Mouse (Mus musculus): ENCODE data around the gene Tial1. TPM values are rescaled to one million over a fixed set of nuclear protein-coding genes. Genes with fewer than 3 reads are reported as not detected.

The Tial1 gene
- polyA plus RNA-seq, 1 experiment from 2014 or later = 19.9 TPM

GRCm38 (mm10) chr7:128410708-128411413 is 50.7 kb downstream of the Tial1 start:
- peaks cover 3% of the 10 kb centered on the region; the same call in 1 of the 2 replicates for H3K36me3 ChIP-seq
- H3K27me3 ChIP-seq (ENCODE audit: insufficient read depth, poor library complexity, severe bottlenecking) = peaks cover 12% of the 10 kb centered on the region
- no peak overlapping the region for H3K27ac ChIP-seq
- WGBS = 79% methylated on average over 11 of the region's 11 CpGs
- no peaks in the 10 kb centered on the region for H3K9me3 ChIP-seq
- DNase-seq (ENCODE audit: low spot score) = no peak
- H3K4me1 ChIP-seq = peaks cover 48% of the 10 kb centered on the region
- no peak overlapping the region for H3K4me3 ChIP-seq

- H3K36me3 ChIP-seq = peaks cover 3% of the 10 kb centered on the region; the same call in 1 of the 2 replicates
- H3K4me1 ChIP-seq = peaks cover 32% of the 10 kb centered on the region
- H3K4me3 ChIP-seq = no peak overlapping the region
- WGBS = 90% methylated on average over 5 of the region's 5 CpGs
- H3K27ac ChIP-seq = no peak overlapping the region
- no peaks in the 10 kb centered on the region for H3K9me3 ChIP-seq
- no peaks in the 10 kb centered on the region for H3K27me3 ChIP-seq (ENCODE audit: insufficient read depth, poor library complexity, severe bottlenecking)
- DNase-seq (ENCODE audit: low spot score) = no peak
Observed at GRCm38 (mm10) chr7:128408265-128408664, 53.3 kb downstream of the Tial1 start.

GRCm38 (mm10) chr7:128403988-128404387 is 57.5 kb downstream of the Tial1 start:
- H3K27me3 ChIP-seq (ENCODE audit: insufficient read depth, poor library complexity, severe bottlenecking) = no peaks in the 10 kb centered on the region
- peaks cover 20% of the 10 kb centered on the region for H3K36me3 ChIP-seq
- peaks cover 31% of the 10 kb centered on the region for H3K4me1 ChIP-seq
- no peak overlapping the region for H3K4me3 ChIP-seq
- H3K9me3 ChIP-seq = no peaks in the 10 kb centered on the region
- DNase-seq (ENCODE audit: low spot score) = no peak
- 0 out of 2 replicates have a peak overlapping the region, but pooled peaks have one; percentile 7 for H3K27ac ChIP-seq
- 75% methylated on average over 6 of the region's 6 CpGs for WGBS

GRCm38 (mm10) chr7:128403586-128403985 is 57.9 kb downstream of the Tial1 start:
- Histone ChIP-seq H3K9me3 (no peaks in the 10 kb centered on the region), H3K27me3 (ENCODE audit: insufficient read depth, poor library complexity, severe bottlenecking) (no peaks in the 10 kb centered on the region), H3K36me3 (peaks cover 20% of the 10 kb centered on the region), H3K4me1 (peaks cover 35% of the 10 kb centered on the region), H3K27ac (0 out of 2 replicates have a peak overlapping the region, but pooled peaks have one; percentile 7), H3K4me3 (no peak overlapping the region)
- DNase-seq (ENCODE audit: low spot score) = no peak
- WGBS = 66% methylated on average over 6 of the region's 6 CpGs

- no peak for DNase-seq (ENCODE audit: low spot score)
- Histone ChIP-seq H3K9me3 (no peaks in the 10 kb centered on the region), H3K4me1 (peaks cover 35% of the 10 kb centered on the region), H3K36me3 (peaks cover 17% of the 10 kb centered on the region), H3K4me3 (no peak overlapping the region), H3K27ac (no peak overlapping the region), H3K27me3 (ENCODE audit: insufficient read depth, poor library complexity, severe bottlenecking) (no peaks in the 10 kb centered on the region)
- WGBS = 67% methylated on average over 10 of the region's 10 CpGs
Observed at GRCm38 (mm10) chr7:128403128-128403527, 58.4 kb downstream of the Tial1 start.

- H3K4me1 ChIP-seq = peaks cover 32% of the 10 kb centered on the region
- peak overlapping the region; percentile 42 for H3K27ac ChIP-seq
- no peak for DNase-seq (ENCODE audit: low spot score)
- WGBS = 76% methylated on average over 8 of the region's 8 CpGs
- H3K9me3 ChIP-seq = no peaks in the 10 kb centered on the region
- H3K36me3 ChIP-seq = peaks cover 17% of the 10 kb centered on the region
- H3K4me3 ChIP-seq = no peak overlapping the region
- H3K27me3 ChIP-seq (ENCODE audit: insufficient read depth, poor library complexity, severe bottlenecking) = no peaks in the 10 kb centered on the region
Observed at GRCm38 (mm10) chr7:128402577-128402976, 58.9 kb downstream of the Tial1 start.

GRCm38 (mm10) chr7:128398664-128399063 is 62.9 kb downstream of the Tial1 start:
- no peaks in the 10 kb centered on the region for H3K27me3 ChIP-seq (ENCODE audit: insufficient read depth, poor library complexity, severe bottlenecking)
- H3K9me3 ChIP-seq = no peaks in the 10 kb centered on the region
- WGBS = 72% methylated on average over 4 of the region's 4 CpGs
- H3K4me3 ChIP-seq = no peak overlapping the region
- no peak for DNase-seq (ENCODE audit: low spot score)
- H3K27ac ChIP-seq = no peak overlapping the region
- H3K4me1 ChIP-seq = peaks cover 20% of the 10 kb centered on the region
- H3K36me3 ChIP-seq = peaks cover 17% of the 10 kb centered on the region

- peaks cover 13% of the 10 kb centered on the region for H3K36me3 ChIP-seq
- H3K4me3 ChIP-seq = no peak overlapping the region
- WGBS = 62% methylated on average over 2 of the region's 2 CpGs
- no peaks in the 10 kb centered on the region for H3K9me3 ChIP-seq
- H3K27ac ChIP-seq = no peak overlapping the region
- no peaks in the 10 kb centered on the region for H3K27me3 ChIP-seq (ENCODE audit: insufficient read depth, poor library complexity, severe bottlenecking)
- H3K4me1 ChIP-seq = peaks cover 27% of the 10 kb centered on the region
- no peak for DNase-seq (ENCODE audit: low spot score)
Observed at GRCm38 (mm10) chr7:128397066-128397465, 64.5 kb downstream of the Tial1 start.

GRCm38 (mm10) chr7:128393756-128394155 is 67.8 kb downstream of the Tial1 start:
- H3K27me3 ChIP-seq (ENCODE audit: insufficient read depth, poor library complexity, severe bottlenecking) = no peaks in the 10 kb centered on the region
- WGBS = 37% methylated on average over 4 of the region's 4 CpGs
- H3K4me1 ChIP-seq = peaks cover 55% of the 10 kb centered on the region
- no peaks in the 10 kb centered on the region for H3K36me3 ChIP-seq
- no peaks in the 10 kb centered on the region for H3K9me3 ChIP-seq
- no peak for DNase-seq (ENCODE audit: low spot score)
- 0 out of 2 replicates have a peak overlapping the region, but pooled peaks have one; percentile 36 for H3K27ac ChIP-seq
- no peak overlapping the region for H3K4me3 ChIP-seq

GRCm38 (mm10) chr7:128392972-128393314 is 68.6 kb downstream of the Tial1 start:
- no peaks in the 10 kb centered on the region for H3K9me3 ChIP-seq
- no peak overlapping the region for H3K4me3 ChIP-seq
- H3K4me1 ChIP-seq = peaks cover 56% of the 10 kb centered on the region
- peak overlapping the region; percentile 83 for H3K27ac ChIP-seq
- no peak for DNase-seq (ENCODE audit: low spot score)
- no peaks in the 10 kb centered on the region for H3K36me3 ChIP-seq
- no peaks in the 10 kb centered on the region for H3K27me3 ChIP-seq (ENCODE audit: insufficient read depth, poor library complexity, severe bottlenecking)
- 29% methylated on average over 5 of the region's 5 CpGs for WGBS

GRCm38 (mm10) chr7:128392071-128392971 is 69.2 kb downstream of the Tial1 start:
- 46% methylated on average over 18 of the region's 18 CpGs for WGBS
- H3K27ac ChIP-seq = peak overlapping the region; percentile 83

GRCm38 (mm10) chr7:128391267-128392057 is 70.1 kb downstream of the Tial1 start:
- Histone ChIP-seq H3K4me1 (peaks cover 56% of the 10 kb centered on the region), H3K9me3 (no peaks in the 10 kb centered on the region), H3K36me3 (no peaks in the 10 kb centered on the region), H3K27ac (peak overlapping the region; percentile 83), H3K27me3 (ENCODE audit: insufficient read depth, poor library complexity, severe bottlenecking) (no peaks in the 10 kb centered on the region), H3K4me3 (0 out of 2 replicates have a peak overlapping the region, but pooled peaks have one; percentile 7)
- DNase-seq (ENCODE audit: low spot score) = peak; percentile 81
- 14% methylated on average over 12 of the region's 12 CpGs for WGBS

More at GRCm38 (mm10) chr7:128392071-128392971, 69.2 kb downstream of the Tial1 start:
- peak; percentile 82 for DNase-seq (ENCODE audit: low spot score)
- Histone ChIP-seq H3K27me3 (ENCODE audit: insufficient read depth, poor library complexity, severe bottlenecking) (no peaks in the 10 kb centered on the region), H3K4me1 (peaks cover 56% of the 10 kb centered on the region), H3K9me3 (no peaks in the 10 kb centered on the region), H3K4me3 (no peak overlapping the region), H3K36me3 (no peaks in the 10 kb centered on the region)
